Mouse (Mus musculus): ENCODE data around the gene Ppard.

DNA sequence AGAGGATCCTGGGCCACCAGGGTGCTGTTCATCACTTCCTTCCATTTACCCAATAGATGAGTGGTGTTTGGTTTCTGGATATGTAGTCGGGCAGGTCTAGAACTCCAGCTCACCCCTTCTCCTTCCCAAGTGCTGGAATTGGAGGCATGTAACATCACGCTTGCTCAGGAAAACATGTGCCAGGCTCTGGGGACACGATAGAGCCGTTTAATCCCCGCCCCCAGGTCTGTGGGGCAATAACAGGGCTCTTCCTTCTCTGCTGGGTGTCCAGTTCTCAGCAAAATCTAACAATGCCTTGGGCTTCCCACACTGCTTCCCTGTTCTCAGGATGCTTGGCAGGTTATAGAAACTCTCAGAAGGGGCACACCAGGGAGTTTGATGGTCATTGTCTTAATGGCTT, 4.9 kb downstream of the Ppard start:
- TF ChIP-seq EP300 (IDR thresholded peaks at IDR 0.05; ENCODE audit: low read depth) (no peak), CTCF (IDR thresholded peaks at IDR 0.05; ENCODE audit: low read depth) (no peak)
